In genomic region chr7:123307236-123307635, GRCm38 (mm10) we compare ENCODE assay signal across 16 mouse cellular contexts.
A peak's percentile ranks its signal among the peaks of the same experiment; 100 is the strongest.
DNase-seq lines count a peak whose midpoint lies in the region.
"Had no signal": no experiment of that assay in that cellular context is flagged by ENCODE, and none has a peak within 500 bp of the region (broad histone marks: within the 10 kb centered on the region; RNA-seq: fewer than 3 reads in every experiment).

No protein-coding gene starts in this region.

- peak; percentile 63 to 74 for DNase-seq in cerebellum, postnatal 10 days
- DNase-seq in cerebellum, adult 11 months: no peak
- peak; percentile 60 to 65 for DNase-seq in cerebellum, postnatal 14 days
- no peak for DNase-seq in cerebellum, adult 11-12 months
- peak; percentile 7 for DNase-seq in left cerebral cortex, postnatal 4 days
- DNase-seq in left cerebral cortex, adult 18-20 months (ENCODE audit: low spot score in 2 of 2): no peak
- DNase-seq: adrenal gland, adult 2 months; adrenal gland, adult 8-10 months; adrenal gland, postnatal 10 days; adrenal gland, postnatal 14 days; adrenal gland, postnatal 25 days; adrenal gland, postnatal 36 days; B cell, adult 2 months; cerebellum, adult 18-20 months; cerebellum, adult 2 months; cerebellum, adult 8-10 months had no signal

- intact Hi-C loops in left cerebral cortex, postnatal 4 days (cut with DNase I): no loop called here

Comparison
In these comparisons a context has a peak if more than half of its experiments do, and no peak if none do; other contexts are left out.
1. DNase-seq: peak in cerebellum, postnatal 10 days (2 of 2), cerebellum, postnatal 14 days (2 of 2) and left cerebral cortex, postnatal 4 days (single experiment); none in cerebellum, adult 11 months (single experiment), cerebellum, adult 11-12 months (single experiment) and left cerebral cortex, adult 18-20 months (0 of 2).